Mouse (Mus musculus) C2C12 (cell line): Measurements from ENCODE around the gene Itgb3.

ENCODE experiments used
- CEBPB ChIP-seq: IDR thresholded peaks from one replicate; pipeline ENCODE4 v1.6.1; 2011; ENCODE audit warnings: low read depth, mild to moderate bottlenecking, control low read depth, moderate library complexity
- CTCF ChIP-seq: IDR thresholded peaks from one replicate; pipeline ENCODE4 v1.5.1; 2011; ENCODE audit not compliant: control insufficient read depth, insufficient read depth, insufficient read length
- FOSL1 ChIP-seq: IDR thresholded peaks from one replicate; pipeline ENCODE4 v1.8.0; 2011; ENCODE audit warnings: mild to moderate bottlenecking, low read length; ENCODE audit not compliant: poor library complexity, insufficient read depth, severe bottlenecking
- MAX ChIP-seq: IDR thresholded peaks from one replicate; pipeline ENCODE4 v1.6.1; 2011; ENCODE audit warnings: mild to moderate bottlenecking, control low read depth
- MYOD1 ChIP-seq: IDR thresholded peaks from one replicate; pipeline ENCODE4 v1.6.1; 2011; ENCODE audit warnings: low read depth; ENCODE audit not compliant: control insufficient read depth, insufficient read length
- MYOG ChIP-seq: IDR thresholded peaks from one replicate; pipeline ENCODE4 v1.6.1; 2011; ENCODE audit not compliant: control insufficient read depth, insufficient read length; ENCODE audit errors: extremely low read depth
- USF1 ChIP-seq: IDR thresholded peaks from one replicate; pipeline ENCODE4 v1.6.1; 2011; ENCODE audit warnings: low read depth, mild to moderate bottlenecking, control low read depth, moderate library complexity

DNA sequence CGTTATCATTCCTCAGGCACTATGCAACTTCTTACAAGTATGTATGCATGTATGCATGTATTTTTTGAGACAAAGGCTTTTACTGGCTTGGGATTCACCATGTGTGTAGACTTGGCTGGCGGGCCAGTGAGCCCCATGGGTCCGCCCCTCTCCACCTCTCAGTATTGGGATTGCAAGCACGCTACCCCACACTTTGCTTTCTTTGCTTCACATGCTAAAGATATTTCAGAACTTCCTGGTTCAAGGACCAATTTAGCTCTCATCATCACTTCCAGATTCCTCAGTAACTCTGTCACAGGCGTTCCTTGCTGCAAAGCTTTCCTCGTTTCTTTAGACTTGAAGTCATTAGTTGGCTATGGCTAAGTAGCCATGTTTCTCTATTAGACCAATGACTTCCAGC, 41.7 kb upstream of the Itgb3 start:
- TF ChIP-seq MAX (no peak), CTCF (no peak), USF1 (no peak), MYOG (no peak), CEBPB (no peak), MYOD1 (no peak), FOSL1 (no peak)
